Mouse (Mus musculus) intestine, embryonic 16.5 days (tissue): Measurements from ENCODE around the gene Gpr162. TPM values are rescaled to one million over a fixed set of nuclear protein-coding genes. Genes with fewer than 3 reads are reported as not detected.

Experiments used
- ATAC-seq: fragments of 200-750 bp; cut with Nextera tagmentation; 2 replicates; pipeline ENCODE4 v1.8.0; 2017; ENCODE audit warnings: moderate TSS enrichment, moderate library complexity
- H3K27ac ChIP-seq: fragments of 300-500 bp; sonication (generic); 2 replicates; pipeline ENCODE4 v1.5.1; 2014; ENCODE audit warnings: mild to moderate bottlenecking, low read length
- H3K27me3 ChIP-seq: fragments of 300-500 bp; sonication (generic); replicated peaks from 2 replicates; pipeline ENCODE4 v1.6.1; 2014; ENCODE audit warnings: low read length, control low read depth, mixed read lengths; ENCODE audit not compliant: control insufficient read depth, insufficient read depth
- H3K36me3 ChIP-seq: fragments of 300-500 bp; sonication (generic); 2 replicates; pipeline ENCODE4 v1.6.1; 2014; ENCODE audit warnings: low read length, control low read depth; ENCODE audit not compliant: control insufficient read depth, insufficient read depth
- H3K4me1 ChIP-seq: fragments of 300-500 bp; sonication (generic); 2 replicates; pipeline ENCODE4 v1.6.1; 2014; ENCODE audit warnings: low read length, control low read depth, mixed read lengths; ENCODE audit not compliant: control insufficient read depth, insufficient read depth
- H3K4me2 ChIP-seq: fragments of 300-500 bp; sonication (generic); 2 replicates; pipeline ENCODE4 v1.6.1; 2014; ENCODE audit warnings: low read depth, low read length, control low read depth
- H3K4me3 ChIP-seq: fragments of 300-500 bp; sonication (generic); 2 replicates; pipeline ENCODE4 v1.5.1; 2014; ENCODE audit warnings: mild to moderate bottlenecking, low read length
- H3K9ac ChIP-seq: fragments of 300-500 bp; sonication (generic); 2 replicates; pipeline ENCODE4 v1.6.1; 2014; ENCODE audit warnings: low read depth, low read length
- H3K9me3 ChIP-seq: fragments of 300-500 bp; sonication (generic); 2 replicates; pipeline ENCODE4 v1.6.1; 2016; ENCODE audit warnings: low read length, control low read depth; ENCODE audit not compliant: control insufficient read depth
- WGBS: fragments of 180-500 bp; shearing (Covaris S2); extraction: QIAGEN DNeasy Blood & Tissue Kit; methylation state at CpG from one replicate; pipeline ENCODE4 v1.1.7; 2014; 5-methylcytosine and 5-hydroxymethylcytosine counted together
- polyA plus RNA-seq: library from polyadenylated mRNA; unstranded; fragments of >200 nt; fragmentation: Nextera tagmentation; extraction: Ambion mirVana; gene quantifications from 2 replicates; pipeline ENCODE4 v1.2.1, GENCODE M21; 2015

Gpr162 gene
- polyA plus RNA-seq, 1 experiment from 2014 or later = 0.77 TPM

- no peak for ATAC-seq
- H3K27me3 ChIP-seq = peaks cover 11% of the 10 kb centered on the region; the same call in 1 of the 2 replicates
- H3K36me3 ChIP-seq = no peaks in the 10 kb centered on the region
- H3K9me3 ChIP-seq = no peaks in the 10 kb centered on the region
- H3K4me1 ChIP-seq = 0 out of 2 replicates have a peak, but pooled peaks cover 15% of the 10 kb centered on the region
- no peak overlapping the region for H3K4me3 ChIP-seq
- H3K27ac ChIP-seq = no peak overlapping the region
- no peak overlapping the region for H3K9ac ChIP-seq
- 65% methylated on average over 12 of the region's 12 CpGs for WGBS
- H3K4me2 ChIP-seq = no peak overlapping the region
Measured at GRCm38 (mm10) chr6:124854647-124855046, 9.1 kb downstream of the Gpr162 start.

GRCm38 (mm10) chr6:124850535-124850934, 13.2 kb downstream of the Gpr162 start:
- H3K4me3 ChIP-seq = no peak overlapping the region
- 57% methylated on average over 8 of the region's 8 CpGs for WGBS

GRCm38 (mm10) chr6:124847305-124847704, 16.5 kb downstream of the Gpr162 start:
- WGBS = 10% methylated on average over 9 of the region's 9 CpGs
- peak; percentile 73 for ATAC-seq
- no peaks in the 10 kb centered on the region for H3K27me3 ChIP-seq

More at GRCm38 (mm10) chr6:124850535-124850934, 13.2 kb downstream of the Gpr162 start:
- Histone ChIP-seq H3K4me2 (no peak overlapping the region), H3K9me3 (no peaks in the 10 kb centered on the region), H3K9ac (no peak overlapping the region), H3K4me1 (0 out of 2 replicates have a peak, but pooled peaks cover 3% of the 10 kb centered on the region), H3K27ac (no peak overlapping the region), H3K36me3 (no peaks in the 10 kb centered on the region), H3K27me3 (no peaks in the 10 kb centered on the region)
- ATAC-seq = no peak

GRCm38 (mm10) chr6:124840241-124841167, 23.3 kb downstream of the Gpr162 start, which contains the start of gene Gnb3:
Gene Gnb3 (minus strand): TSS chr6:124840275.
- 0 out of 2 replicates have a peak, but pooled peaks have one; percentile 11 for ATAC-seq
- Histone ChIP-seq H3K27ac (no peak within 1 kb of the TSS), H3K4me3 (no peak within 1 kb of the TSS), H3K36me3 (no peaks in the 10 kb centered on the region), H3K4me2 (no peak within 1 kb of the TSS), H3K27me3 (no peaks in the 10 kb centered on the region), H3K9me3 (no peaks in the 10 kb centered on the region), H3K4me1 (peaks cover 7% of the 10 kb centered on the region), H3K9ac (peak within 1 kb of the TSS; percentile 50)
- WGBS = 36% methylated on average over 15 of the region's 15 CpGs

More at GRCm38 (mm10) chr6:124847305-124847704, 16.5 kb downstream of the Gpr162 start:
- H3K4me3 ChIP-seq = no peak overlapping the region
- H3K36me3 ChIP-seq = no peaks in the 10 kb centered on the region
- no peak overlapping the region for H3K9ac ChIP-seq
- no peaks in the 10 kb centered on the region for H3K9me3 ChIP-seq
- H3K4me1 ChIP-seq = 0 out of 2 replicates have a peak, but pooled peaks cover 2% of the 10 kb centered on the region
- no peak overlapping the region for H3K27ac ChIP-seq
- H3K4me2 ChIP-seq = no peak overlapping the region

- no peaks in the 10 kb centered on the region for H3K36me3 ChIP-seq
- peaks cover 5% of the 10 kb centered on the region for H3K4me1 ChIP-seq
- no peak overlapping the region for H3K4me3 ChIP-seq
- WGBS = 15% methylated on average over 8 of the region's 8 CpGs
- H3K9ac ChIP-seq = peak overlapping the region; percentile 50
- no peak overlapping the region for H3K4me2 ChIP-seq
- H3K27me3 ChIP-seq = no peaks in the 10 kb centered on the region
- no peak overlapping the region for H3K27ac ChIP-seq
- no peaks in the 10 kb centered on the region for H3K9me3 ChIP-seq
- ATAC-seq = peak; percentile 19; the same call in 1 of the 2 replicates
Measured at GRCm38 (mm10) chr6:124839805-124840204, 24.0 kb downstream of the Gpr162 start.

GRCm38 (mm10) chr6:124836411-124836810, 27.4 kb downstream of the Gpr162 start:
- Histone ChIP-seq H3K27ac (no peak overlapping the region), H3K4me2 (no peak overlapping the region), H3K4me3 (no peak overlapping the region), H3K9ac (no peak overlapping the region), H3K36me3 (peaks cover 7% of the 10 kb centered on the region; the same call in 1 of the 2 replicates), H3K9me3 (no peaks in the 10 kb centered on the region), H3K27me3 (no peaks in the 10 kb centered on the region), H3K4me1 (peaks cover 5% of the 10 kb centered on the region)
- ATAC-seq = no peak
- 72% methylated on average over 7 of the region's 7 CpGs for WGBS

- H3K27me3 ChIP-seq = no peaks in the 10 kb centered on the region
- no peak overlapping the region for H3K4me3 ChIP-seq
- H3K36me3 ChIP-seq = peaks cover 7% of the 10 kb centered on the region; the same call in 1 of the 2 replicates
- peaks cover 5% of the 10 kb centered on the region for H3K4me1 ChIP-seq
- H3K4me2 ChIP-seq = no peak overlapping the region
- H3K9me3 ChIP-seq = no peaks in the 10 kb centered on the region
- no peak overlapping the region for H3K27ac ChIP-seq
- ATAC-seq = no peak
- 61% methylated on average over 10 of the region's 10 CpGs for WGBS
- no peak overlapping the region for H3K9ac ChIP-seq
Measured at GRCm38 (mm10) chr6:124835531-124835930, 28.3 kb downstream of the Gpr162 start.

GRCm38 (mm10) chr6:124834512-124835081, 29.2 kb downstream of the Gpr162 start:
- no peaks in the 10 kb centered on the region for H3K27me3 ChIP-seq
- ATAC-seq = no peak
- WGBS = 84% methylated on average over 6 of the region's 6 CpGs
- H3K4me2 ChIP-seq = no peak overlapping the region
- H3K4me3 ChIP-seq = no peak overlapping the region
- H3K4me1 ChIP-seq = peaks cover 2% of the 10 kb centered on the region; the same call in 1 of the 2 replicates
- H3K36me3 ChIP-seq = peaks cover 7% of the 10 kb centered on the region; the same call in 1 of the 2 replicates
- no peak overlapping the region for H3K27ac ChIP-seq
- H3K9ac ChIP-seq = no peak overlapping the region
- H3K9me3 ChIP-seq = no peaks in the 10 kb centered on the region

GRCm38 (mm10) chr6:124831649-124832048, 32.1 kb downstream of the Gpr162 start:
- ATAC-seq = no peak
- Histone ChIP-seq H3K9ac (no peak overlapping the region), H3K4me2 (no peak overlapping the region), H3K9me3 (no peaks in the 10 kb centered on the region), H3K4me3 (no peak overlapping the region), H3K4me1 (peaks cover 10% of the 10 kb centered on the region), H3K27ac (no peak overlapping the region), H3K27me3 (no peaks in the 10 kb centered on the region), H3K36me3 (peaks cover 7% of the 10 kb centered on the region; the same call in 1 of the 2 replicates)
- WGBS = 89% methylated on average over 8 of the region's 8 CpGs
